Mouse (Mus musculus) skeletal muscle tissue, adult 2 months (tissue): ENCODE results near the gene Ampd1.
A peak's percentile ranks its signal among the peaks of the same experiment; 100 is the strongest.

Source experiments
- DNase-seq: peaks from one replicate; pipeline ENCODE4 v3.0.0-alpha.2; 2012; ENCODE audit warnings: low read depth, low spot score

The Ampd1 gene

DNA sequence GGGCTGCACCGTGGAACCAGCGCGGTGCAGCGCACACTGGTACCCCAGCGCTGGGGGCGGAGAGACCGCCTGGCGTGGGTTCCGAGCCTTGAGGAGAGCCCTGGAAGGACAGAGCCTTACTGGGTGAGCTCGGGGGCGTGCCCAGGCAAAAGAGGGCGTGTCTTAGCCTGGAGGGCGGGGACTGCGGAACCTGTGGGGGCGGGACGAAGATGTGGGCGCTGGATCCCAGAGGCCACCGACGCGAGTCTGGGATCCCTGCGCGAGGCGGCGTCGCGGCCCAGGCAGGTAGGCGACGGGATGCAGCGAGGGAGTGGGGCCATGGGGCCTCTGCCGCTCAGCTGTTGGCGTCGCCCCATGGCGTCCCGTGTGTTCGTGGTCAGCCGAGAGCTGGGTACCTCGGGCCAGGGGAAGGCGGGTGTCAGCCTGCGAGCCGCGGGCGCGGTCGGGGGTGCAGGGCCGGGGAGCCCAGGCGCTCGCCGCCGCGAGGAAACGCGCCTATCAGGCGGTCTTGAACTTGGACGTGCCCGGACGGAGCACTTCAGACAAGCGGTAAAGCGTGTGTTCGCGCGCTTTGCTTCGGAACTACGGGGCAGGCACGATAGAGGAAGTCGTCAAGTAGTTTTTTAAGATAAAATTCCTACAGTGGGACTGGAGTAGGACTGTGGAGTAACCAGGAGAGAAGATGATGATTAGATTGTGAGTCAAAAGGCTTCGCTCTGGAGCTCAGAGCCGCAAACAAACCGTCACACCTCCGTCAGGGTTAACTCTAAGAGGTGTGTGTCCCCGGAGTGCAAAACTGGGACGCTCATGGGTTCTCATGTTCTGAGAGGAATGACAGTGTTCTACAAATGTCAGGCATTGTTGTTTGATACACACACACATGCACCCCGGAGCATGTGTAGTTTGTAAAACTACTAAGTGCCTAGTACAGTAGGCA is 28.9 kb downstream of the Ampd1 start, which contains the start of gene Dennd2c:
Gene Dennd2c, plus strand, starts transcription at position 151 of the 937 bp plus-strand sequence.
- peak; percentile 83 for DNase-seq

DNA sequence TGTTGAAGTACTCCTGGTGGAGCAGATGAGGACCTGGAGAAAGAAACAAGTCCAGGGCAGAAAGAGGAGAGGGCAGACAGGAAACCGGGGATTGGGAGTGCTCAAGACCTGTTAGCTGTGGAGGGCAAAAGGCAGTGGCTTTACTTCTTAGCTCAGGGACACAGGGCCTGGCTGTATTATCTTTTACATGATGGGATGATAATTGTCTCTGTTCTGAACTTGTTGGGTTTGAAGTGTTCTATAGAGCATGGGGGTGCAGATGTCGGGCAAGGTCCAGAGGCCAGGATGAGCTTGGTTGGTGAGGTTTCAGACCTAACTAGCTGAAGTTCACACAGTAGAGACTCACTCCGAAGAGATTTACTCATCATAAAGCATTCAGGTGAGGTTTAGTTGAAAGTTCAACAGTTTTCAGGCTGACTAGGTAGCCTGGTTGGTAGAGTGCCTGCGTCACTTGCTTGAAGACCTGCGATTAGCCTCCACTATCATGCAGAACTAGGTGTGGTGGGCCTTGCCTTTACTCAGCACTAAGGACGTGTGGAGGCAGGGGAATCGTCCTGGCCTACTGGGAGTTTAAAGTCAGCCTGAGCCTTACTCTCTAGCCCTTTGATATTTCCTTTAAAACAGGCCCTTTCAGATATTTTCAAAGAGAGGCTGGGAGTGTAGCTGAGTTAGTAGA is 33.9 kb downstream of the Ampd1 start:
- DNase-seq, result no peak

DNA sequence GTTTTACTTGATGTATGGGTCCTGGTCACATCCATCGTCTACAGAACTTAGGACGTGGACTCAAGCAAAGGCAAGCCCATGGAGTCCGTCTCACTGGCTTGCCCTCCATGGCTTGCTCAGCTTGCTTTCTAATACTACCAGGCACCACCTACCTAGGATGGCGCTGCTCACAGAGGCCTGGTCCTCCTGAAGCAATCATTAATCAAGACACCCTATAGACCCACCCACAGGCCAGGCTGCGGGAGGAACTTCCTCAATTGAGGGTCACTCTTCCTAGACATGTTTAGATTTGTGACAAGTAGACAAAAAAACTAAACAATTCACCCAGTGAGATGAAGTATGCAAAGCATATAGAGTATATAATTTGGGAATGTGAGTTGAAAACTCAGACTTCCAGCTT is 38.4 kb downstream of the Ampd1 start:
- DNase-seq, result no peak

DNA sequence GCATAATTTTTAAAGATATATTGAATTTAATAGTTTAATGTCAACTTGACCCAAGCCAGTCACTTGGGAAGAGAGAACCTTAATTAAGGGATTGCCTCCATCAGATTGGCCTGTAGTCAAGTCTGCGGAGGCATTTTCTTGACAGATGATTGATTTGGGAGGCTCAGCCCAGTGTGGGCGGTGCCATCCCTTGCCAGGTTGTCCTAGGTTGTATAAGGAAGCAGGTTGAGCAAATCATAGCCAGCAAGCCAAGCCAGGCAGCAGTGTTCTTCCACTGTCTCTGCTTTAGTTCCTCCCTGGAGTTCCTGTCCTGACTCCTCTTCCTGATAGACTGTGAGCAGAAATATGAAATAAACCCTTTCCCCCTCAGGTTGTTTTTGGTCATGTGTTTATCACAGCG is 49.8 kb downstream of the Ampd1 start:
- DNase-seq, result no peak

DNA sequence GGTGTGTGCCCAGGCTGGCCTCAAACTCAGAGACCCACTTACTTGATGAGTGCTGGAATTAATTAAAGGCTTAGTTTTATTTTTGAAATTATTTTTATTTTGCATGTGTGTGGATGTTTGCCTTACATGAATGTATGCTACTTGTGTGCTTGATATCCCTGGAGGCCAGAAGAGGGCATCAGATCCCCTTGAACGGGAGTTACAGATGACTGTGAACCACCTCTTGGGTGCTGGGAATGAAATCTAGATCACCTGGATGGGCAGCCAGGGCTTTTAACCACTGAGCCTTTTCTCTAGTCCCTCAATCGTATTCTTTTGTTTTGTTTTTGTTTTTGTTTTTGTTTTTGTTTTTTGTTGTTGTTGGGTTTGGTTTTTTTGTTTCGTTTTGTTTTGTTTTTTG is 52.3 kb downstream of the Ampd1 start:
- DNase-seq, result no peak

DNA sequence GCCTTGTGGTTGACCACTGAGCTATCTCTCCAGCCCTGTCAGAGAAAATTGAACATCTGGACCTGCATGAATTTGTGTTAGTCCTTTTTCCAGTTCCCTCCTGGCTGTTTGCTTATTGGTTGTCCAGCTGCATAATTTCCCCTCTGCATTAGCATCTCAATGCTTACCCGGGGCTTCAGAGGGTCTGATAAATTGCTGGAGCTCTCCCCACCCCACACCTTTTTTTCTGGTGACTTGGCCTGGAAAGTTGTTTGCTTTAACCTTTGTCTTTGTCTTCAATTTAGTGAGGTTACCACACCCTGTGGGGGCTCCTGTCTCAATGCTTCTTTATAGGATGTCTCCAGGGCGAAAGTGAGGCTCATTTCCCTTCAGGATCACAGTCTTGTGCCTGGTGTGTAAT is 53.4 kb downstream of the Ampd1 start:
- no peak for DNase-seq

DNA sequence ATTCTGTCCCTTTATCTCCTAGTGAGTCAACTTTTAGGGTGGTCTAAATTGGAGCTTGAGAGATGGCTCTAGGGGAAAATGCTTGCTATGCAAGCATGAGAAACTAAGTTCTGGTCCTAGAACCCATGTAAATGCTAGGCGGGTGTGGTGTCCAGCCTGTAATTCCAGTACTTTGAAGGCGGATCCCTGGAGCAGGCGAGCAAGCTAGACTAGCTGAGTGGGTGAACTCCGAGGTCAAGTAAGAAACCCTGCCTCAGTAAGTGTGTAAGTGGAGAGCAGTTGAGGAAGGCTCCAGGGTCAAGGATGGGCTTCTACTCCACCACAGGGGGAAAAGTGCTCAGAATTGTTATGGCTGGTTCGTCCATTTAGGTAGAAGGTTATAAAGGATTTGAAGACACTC is 53.9 kb downstream of the Ampd1 start:
- no peak for DNase-seq

DNA sequence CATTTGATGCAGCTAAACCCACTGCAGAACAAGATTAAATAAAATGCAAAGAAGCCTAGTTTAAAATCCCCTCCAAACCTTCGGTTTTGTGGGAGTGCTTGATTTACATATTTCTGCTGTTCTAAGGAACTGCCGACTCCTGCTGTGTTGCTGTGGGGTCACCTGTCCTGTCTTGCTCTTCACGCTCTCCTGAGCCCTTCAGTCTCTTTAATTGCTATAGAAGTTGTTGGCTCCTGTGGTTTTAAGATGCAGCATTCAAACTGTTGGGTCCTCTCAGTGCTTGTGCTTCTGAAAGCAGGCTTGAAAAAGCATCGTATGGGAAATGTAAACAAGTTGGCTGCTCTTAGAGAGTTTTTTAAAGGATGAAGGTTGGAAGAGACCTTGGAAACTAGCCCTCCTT is 54.4 kb downstream of the Ampd1 start:
- no peak for DNase-seq

DNA sequence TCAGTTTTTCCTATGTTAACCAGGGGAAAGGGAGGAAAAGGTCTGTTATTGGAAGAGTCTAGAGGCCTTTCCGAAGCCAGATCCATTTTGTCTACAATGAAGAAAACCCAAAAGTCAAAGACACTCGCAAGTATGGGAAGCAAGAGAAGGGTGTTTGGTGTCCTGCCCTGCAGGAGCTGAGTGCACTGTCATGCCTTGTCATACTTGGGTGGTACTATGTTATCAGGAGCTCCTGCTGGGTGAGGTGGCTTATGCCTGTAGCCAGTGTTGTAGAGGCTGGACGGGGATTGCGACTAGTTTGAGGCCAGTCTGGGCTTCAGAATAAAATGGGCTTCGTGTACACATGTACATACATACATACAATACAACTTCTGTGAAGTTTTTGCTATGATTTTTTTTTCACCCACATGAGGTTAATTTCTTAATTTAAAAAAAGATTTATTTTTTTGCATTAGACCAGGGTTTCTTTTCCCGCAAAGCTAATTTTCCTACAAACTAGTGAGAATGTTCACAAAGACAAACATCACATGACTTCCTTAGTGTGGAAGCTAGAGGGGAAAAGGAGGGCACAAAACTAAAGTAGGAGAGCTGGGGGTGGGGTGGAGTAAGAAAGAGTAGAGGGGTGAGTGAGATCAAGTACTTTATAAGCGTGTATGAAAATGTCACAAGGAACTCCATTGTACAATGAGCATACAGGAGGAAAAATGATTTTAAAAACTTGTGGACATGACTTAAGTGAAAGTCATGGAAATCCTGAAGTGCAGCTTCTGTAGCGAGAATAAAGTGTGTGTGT is 55.7 kb downstream of the Ampd1 start:
- DNase-seq, result no peak

DNA sequence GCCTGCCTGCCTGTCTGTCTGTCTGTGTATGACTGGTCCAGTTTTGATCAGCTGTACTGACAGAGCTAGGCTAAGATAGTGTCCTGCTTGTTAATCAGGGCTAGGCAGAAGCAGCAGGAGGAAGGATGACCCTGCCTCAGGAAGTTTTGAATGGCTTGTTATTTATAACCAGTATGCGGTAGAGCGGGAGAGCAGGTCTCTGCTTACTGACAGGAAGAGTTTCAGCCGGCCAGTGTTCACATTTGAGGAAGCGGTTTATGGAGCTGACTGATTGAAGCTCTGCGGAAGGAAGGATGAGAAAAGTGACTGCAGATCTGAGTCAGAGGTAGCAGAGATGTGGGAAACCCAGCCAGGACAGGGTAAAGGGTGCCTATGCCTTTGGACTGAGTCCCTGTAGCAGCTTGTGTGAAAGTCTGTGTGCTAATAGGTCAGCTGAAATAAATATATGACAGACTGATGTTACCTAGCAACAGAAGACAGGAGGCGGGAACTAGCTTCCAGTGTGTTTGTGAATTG is 56.5 kb downstream of the Ampd1 start:
- peak; percentile 57 for DNase-seq

DNA sequence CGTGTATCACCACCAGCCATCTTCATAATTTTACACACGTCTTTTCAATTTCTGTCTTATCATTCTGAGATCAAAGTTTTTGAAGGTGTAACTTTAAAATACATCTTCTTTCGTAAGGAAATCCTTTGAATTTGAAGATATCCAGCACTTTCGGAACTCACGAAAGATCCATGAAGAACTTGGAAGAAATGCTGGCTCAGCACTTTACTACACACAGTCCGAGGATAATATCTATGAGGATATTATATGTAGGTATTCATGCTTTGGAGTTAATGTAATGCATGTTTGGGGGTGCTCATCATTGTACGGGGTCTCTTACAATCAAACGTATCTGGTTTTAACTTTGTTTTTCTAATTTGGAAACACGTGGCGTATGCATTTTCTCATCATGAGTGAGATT is 59.3 kb downstream of the Ampd1 start:
- no peak for DNase-seq

DNA sequence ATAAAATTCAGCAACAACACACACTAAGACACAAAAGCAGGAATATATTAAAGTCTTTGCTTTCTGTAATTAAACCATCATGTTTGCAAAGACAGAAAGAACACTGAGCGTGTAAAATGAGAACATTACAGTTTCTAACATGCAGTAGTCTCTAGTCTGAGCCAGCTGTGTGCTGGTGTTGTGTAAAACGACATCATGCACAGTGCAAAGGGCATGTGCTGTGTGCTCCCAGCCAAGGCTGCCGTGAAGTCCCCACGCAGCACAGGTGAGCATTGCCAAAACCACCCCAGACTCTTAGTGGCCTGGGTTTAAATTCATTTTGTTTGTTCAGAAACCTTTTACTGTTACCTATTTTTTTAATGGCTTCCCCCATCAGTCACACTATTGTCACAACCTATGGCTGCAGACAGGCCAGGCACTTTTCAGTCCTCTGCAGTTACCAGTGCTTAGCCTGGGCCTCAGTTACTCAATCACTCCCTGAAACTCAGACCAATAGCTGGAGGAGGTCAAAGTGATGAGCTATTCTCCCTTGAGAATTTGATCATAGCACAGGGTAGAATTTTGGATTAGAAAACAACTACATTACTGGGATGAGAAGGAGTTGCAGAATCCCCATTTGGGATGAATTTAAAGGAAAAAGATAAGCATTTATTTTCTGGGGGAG is 62.7 kb downstream of the Ampd1 start:
- peak; percentile 43 for DNase-seq

DNA sequence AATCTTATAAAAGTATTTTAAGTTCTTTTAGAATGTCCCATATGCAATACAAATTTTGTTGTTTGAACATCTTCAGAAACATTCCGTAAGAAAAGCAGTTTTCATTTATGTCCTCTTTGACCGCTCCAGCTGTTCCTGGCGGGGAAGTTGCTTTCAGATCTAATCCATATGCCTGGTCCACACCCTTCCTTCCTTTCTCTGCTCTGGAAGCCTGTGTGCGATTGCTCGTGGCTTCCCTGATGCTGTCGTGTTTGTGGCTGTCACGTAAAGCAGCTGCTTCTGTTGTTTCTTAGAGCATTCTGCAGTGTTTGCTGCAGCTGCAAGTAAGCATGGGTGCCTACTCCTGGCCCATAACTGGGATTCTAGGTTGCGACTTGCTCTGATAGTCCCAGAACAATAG is 65.2 kb downstream of the Ampd1 start:
- DNase-seq, result peak; percentile 31

DNA sequence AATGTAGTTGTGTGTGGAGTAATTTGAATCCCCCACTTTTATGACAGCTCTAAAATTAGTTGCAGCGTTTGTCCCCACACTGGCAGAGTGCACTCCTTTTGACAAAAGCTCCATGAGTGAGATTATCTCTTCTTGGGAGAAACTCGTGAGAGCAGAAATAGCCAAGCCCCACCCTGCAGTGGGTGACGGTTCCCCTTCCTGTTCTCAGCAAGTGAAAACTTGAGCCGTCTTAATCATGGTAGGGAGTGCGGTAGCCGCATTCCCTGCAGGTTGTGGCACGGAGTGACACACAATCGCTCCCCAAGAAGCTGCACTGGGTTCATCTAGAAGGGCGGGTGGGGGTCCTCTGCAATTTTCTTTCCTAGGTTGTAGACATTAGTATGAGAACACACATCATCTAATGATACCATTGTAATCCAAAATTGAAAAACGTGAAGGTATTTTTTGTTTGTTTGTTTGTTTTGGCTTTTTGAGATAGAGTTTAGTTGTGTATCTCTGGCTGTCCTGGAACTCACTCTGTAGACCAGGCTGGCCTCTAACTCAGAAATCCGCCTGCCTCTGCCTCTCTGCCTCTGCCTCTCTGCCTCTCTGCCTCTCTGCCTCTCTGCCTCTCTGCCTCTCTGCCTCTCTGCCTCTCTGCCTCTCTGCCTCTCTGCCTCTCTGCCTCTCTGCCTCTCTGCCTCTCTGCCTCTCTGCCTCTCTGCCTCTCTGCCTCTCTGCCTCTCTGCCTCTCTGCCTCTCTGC is 66.5 kb downstream of the Ampd1 start:
- peak; percentile 39 for DNase-seq

DNA sequence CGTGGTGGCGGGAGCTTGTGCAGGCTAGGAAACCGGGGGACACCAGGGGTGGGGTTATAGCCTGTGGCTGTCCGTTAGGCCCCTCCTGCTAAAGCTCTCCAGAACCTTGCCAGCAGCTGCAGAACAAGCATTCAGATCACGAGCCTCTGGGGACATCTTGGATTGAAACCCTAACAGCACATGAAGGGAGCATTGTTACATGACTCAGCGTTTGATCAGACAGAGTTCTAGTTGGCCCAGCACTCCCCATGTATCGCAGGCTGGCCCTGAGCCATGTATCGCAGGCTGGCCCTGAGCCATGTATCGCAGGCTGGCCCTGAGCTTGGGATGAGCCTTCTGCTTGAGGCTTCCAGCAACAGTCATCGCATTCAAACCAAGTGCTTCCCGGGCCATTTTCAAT is 67.5 kb downstream of the Ampd1 start:
- peak; percentile 62 for DNase-seq

DNA sequence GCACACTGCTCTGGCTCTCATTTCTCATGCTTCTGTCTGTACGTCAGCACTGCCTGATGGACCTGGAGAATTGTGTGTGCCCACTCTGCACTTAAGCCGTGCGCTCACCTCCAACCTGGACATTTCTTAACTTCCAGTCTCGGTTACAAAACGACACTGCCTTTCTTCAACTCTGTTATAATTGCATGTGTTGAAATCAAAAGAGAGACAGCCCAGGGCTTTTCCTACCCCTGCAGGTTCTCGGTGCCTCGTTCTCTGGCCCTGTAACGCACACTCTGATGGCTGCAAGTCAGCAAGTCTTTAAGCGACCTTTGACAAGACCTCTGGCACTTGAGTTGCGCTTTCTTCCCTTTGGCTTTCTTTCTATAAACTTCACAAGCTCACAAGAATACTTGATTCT is 68.6 kb downstream of the Ampd1 start:
- no peak for DNase-seq

DNA sequence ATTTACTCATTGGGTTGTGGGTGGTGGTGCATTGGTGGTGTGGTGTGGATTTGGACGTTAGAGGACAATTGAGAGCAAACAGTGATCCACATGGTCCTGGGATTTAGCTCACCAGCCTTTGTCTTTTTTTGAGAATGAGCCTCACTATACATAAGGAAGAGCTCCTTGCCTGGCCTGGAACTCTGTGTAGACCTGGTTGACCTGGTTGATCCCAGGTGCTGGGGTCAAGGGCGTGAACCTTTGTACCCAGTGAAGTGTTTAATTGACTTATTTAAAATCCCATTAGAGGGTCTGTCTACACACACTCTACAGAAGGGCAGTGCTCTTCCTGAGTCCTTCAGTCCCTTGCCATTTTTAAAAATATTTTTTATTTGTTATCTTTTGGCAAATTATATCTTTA is 71.5 kb downstream of the Ampd1 start:
- DNase-seq, result no peak

DNA sequence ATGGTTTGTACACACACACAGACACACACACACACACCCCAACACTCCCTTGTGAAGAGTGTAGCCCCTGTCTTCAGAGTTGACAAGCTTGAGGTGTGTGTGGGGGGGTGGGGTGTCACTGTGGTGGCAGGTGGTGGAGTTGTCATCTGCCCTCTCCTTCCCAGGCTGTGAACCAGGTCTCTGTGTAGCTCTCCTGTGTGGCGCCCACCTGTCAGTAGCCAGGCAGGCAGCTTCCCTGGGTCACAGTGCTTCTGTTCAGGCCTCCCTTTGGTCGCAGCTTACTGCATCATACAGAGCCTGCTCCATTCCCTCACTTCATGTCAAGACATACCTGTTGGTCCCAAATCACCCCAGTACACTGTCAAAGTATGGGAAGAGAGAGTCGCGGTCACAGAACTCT is 72.0 kb downstream of the Ampd1 start:
- DNase-seq, result no peak

DNA sequence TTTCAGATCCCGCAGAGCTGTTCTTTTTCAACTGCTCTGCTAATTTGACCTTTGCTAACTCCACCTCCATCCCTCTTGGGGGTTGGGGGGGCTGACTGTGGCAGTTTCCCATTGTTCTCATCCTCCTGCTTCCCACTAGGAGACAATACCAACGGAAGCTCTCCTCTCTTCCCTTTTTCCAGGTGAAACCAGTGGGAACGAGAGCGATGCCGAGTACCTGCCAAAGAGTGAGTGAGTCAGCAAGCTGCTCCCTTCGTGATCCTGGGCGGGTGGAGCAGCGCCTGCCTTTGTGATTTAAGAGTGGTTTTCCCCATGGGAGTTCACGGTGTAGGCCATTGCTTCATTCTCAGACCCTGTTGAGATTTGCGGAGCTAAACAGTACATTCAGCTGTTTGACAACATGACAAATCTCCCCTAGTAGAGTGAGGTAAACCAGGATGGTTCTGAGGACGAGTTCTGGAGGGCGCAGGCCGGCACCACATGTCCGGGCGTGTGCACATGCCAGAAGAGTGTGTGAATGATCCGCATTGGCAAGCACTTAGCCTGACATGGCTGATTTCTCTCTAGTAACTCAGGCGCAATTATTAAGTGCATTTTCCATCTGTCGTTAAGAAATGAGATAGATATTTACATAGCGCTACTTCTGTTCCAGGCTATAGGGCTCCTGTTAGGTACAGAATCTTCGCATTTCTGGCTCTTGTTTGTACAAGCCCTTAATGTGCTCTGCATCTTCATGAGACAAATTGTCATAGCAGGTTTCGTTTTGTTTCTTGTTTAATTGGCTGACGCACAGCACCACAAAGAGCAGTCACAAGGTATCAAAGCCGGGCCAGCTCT is 72.7 kb downstream of the Ampd1 start:
- DNase-seq, result no peak

DNA sequence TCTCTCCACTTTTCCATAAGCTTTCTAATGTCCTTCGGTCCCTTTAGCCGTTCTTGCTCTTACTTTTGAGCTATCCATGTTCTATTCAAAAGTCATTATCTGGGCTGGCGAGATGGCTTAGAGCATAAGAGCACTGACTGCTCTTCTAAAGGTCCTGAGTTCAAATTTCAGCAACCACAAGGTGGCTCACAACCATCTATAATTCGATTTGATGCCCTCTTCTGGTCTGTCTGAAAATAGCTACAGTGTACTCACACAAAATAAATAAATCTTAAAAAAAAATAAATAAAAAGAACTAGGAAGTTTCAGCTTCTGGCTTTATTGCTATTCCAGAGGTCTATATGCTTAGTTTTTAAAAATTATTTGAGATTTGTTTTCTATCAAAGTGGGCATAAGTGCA is 74.0 kb downstream of the Ampd1 start:
- DNase-seq, result no peak
